Mouse (Mus musculus) cerebral cortex, adult 2 months (tissue): ENCODE data around the gene Pigc.

Experiments
- WGBS: fragments of 180-500 bp; shearing (Covaris S2); methylation state at CpG from one replicate; pipeline ENCODE4 v1.1.7; 2018; 5-methylcytosine and 5-hydroxymethylcytosine counted together

Pigc gene

GRCm38 (mm10) chr1:162008208-162008607 lies 39.2 kb downstream of the Pigc start:
- WGBS: 76% methylated on average over 4 of the region's 4 CpGs

DNA sequence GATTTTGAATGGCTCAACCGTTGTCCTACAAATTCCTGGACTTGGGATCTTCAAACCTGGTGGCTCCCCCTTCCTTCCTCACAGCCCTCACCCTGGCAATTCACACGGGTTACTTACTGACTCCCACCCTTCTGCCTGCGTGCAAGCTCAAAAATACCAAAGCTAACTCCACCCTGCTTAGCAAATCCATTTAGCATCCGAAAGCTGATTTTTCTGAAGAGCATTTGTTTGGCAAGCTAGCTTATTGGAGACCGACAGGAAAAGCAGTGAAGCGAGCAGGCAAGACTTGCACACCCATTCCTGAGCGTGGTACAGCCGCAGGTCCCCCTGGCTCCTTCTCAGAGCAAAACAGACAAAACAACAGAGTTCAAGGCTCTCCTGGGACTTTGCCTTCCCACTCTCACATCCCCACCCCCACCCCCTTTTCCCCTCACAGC lies 39.7 kb downstream of the Pigc start:
- 38% methylated on average over 8 of the region's 8 CpGs for WGBS

GRCm38 (mm10) chr1:162009086-162009485 lies 40.1 kb downstream of the Pigc start:
- 69% methylated on average over 8 of the region's 8 CpGs for WGBS

GRCm38 (mm10) chr1:162011523-162012245 lies 42.7 kb downstream of the Pigc start:
- 78% methylated on average over 16 of the region's 16 CpGs for WGBS

GRCm38 (mm10) chr1:162013561-162013960 lies 44.6 kb downstream of the Pigc start:
- WGBS: 87% methylated on average over 4 of the region's 4 CpGs

DNA sequence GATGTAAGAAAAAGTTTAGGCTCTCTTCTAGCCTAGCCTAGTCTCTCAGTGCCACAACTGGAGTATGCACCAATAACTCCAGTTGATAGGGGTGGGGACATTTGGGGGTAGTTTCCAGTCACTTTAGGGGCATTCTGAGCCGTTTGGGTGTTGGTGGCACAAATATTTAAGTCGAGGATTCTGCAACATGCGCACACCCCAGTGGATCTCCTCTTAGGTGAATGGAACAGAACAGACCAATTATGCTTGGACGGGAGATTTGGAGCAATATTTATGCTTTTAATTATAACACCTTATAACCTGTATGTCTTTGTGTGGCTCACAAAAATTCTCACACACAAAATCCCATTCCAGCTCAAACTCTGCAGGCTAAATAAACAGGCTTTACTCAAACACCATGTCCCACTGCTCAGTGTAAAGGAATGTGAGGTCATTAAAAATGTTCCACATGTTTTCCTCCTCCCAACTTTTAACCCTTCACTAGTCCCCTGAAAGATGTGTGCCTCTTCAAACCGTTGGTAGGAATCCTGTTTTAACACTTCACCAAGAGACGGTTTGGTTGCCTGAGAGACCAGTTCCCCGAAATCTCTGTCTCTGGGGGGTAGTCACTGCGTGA lies 46.4 kb downstream of the Pigc start:
- 83% methylated on average over 8 of the region's 8 CpGs for WGBS

DNA sequence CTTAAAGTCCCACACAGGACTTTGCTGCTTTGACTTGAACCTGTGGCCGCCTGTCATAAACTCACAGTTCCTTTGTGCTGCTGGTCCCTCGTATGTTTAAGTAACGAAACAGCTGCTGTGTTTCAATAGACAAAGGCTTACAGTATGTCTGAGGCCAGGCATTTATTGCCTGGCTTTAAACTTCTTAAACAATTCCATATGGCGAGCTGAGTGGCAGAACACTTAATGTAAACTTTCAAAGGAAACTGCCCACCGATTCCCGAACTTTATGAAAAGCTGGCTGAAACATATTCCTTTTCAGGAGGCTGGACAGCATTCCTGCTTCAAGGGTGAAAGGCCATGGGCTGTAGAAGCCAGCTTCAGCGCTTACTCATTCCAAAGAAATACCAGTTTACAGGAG lies 48.0 kb downstream of the Pigc start:
- WGBS: 79% methylated on average over 7 of the region's 7 CpGs

DNA sequence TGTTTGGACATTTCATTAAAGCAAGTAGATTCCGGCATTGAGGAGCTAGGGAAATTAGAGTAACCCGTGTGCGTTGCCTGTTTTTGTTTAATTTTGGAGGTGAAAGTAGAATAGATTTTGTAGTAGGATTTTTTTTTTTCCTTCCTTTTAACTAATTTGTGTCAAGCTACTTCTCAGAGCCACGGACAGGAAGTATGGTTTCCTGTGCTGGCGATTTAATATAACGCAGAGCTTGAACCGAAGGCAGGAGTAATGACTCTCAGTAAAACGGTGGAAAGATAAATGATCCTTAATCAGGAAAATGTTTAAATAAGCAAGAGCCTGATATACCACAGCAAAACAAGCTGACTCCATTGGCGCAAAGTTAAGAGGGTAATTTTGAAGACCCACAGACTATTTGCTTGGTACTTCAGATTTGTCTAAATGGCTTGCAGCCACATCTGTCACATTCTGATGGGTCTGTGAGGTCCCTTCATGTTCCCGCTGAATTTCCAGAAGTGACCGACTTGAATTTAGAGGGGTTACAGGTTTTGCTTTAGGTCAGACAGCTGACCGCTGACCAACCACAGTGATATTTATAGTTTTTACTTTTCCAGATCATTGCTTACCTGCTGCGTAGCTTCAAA lies 49.1 kb downstream of the Pigc start:
- 74% methylated on average over 13 of the region's 13 CpGs for WGBS

DNA sequence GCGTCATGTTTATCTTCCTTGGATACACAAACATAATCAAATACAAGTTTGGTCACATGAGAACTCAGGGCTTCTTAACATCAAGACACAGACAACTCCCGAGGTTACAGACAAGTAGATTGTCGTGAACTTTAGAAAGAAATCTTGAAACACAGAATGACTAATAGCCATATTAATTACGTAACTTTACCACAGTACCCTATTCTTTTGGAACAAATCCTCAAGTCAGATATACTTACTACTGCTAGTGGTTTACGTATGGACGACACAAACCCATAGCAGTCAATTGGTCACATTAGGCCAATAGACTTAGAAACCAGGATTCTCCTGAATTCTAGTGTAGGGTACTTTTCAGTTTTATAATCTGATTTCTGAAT lies 49.6 kb downstream of the Pigc start:
- WGBS: 89% methylated on average over 6 of the region's 6 CpGs

DNA sequence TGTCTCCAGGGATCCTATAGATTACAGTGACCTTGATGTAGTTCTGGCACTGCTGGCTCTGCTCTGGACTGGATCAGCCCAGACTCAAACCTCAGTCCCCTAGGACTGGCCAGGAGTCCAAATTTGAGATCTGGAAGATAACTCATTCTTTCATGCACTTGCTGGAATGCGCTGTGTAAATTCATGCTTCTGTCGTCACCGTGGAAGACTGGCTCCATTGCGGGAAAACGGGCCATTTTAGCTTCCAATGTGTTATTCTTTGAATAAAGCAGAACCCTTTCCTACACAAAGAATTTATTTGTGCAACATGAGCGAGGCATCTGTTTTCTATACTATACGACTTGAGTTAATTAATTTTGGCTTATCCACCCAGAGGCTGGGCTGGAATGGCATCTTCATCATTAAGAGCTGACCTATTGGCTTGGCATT lies 51.3 kb downstream of the Pigc start:
- 71% methylated on average over 7 of the region's 7 CpGs for WGBS

DNA sequence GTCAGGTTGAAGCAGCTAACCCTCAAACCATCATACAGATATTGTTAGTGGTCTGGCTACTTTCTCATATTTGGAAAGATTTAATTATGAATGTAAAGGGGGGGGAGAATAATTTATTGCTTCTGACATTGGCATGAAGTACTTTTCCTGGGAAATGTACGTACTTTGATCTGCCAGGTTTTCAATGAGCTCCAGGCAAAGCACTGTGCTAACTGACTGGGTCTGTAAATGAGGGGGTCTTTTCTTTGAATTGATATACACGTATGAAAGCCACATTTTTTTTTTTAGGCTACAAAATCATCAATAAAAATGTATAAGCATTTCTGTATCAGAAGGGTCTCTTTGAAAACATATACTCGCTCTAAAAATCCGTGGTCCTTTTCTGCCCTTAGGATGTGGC lies 51.8 kb downstream of the Pigc start:
- WGBS: 90% methylated on average over 4 of the region's 4 CpGs
